9 mouse cellular contexts compared by ENCODE assay signal in genomic region chr12:100996378-100996898, GRCm38 (mm10). TPM values are rescaled to one million over a fixed set of nuclear protein-coding genes. Genes with fewer than 3 reads are reported as not detected.
A peak's percentile ranks its signal among the peaks of the same experiment; 100 is the strongest.
DNase-seq lines count a peak whose midpoint lies in the region; ATAC-seq and TF ChIP-seq lines count a peak whose summit lies in the region.
"Had no signal": no experiment of that assay in that cellular context is flagged by ENCODE, and none has a peak within 500 bp of the region (broad histone marks: within the 10 kb centered on the region; RNA-seq: fewer than 3 reads in every experiment).

No protein-coding gene starts in this region.

- H3K4me3 ChIP-seq in gastrocnemius, adult 2 months: no peak overlapping the region
- no peak overlapping the region for H3K4me3 ChIP-seq in hindbrain, embryonic 14.5 days (replicated peaks; ENCODE audit: low read length)
- no peak overlapping the region for H3K4me3 ChIP-seq in midbrain, embryonic 10.5 days
- H3K4me3 ChIP-seq: stomach, embryonic 15.5 days had no signal

- H3K4me2 ChIP-seq in hindbrain, embryonic 14.5 days (replicated peaks): no peak overlapping the region
- H3K4me2 ChIP-seq: stomach, embryonic 15.5 days had no signal

- no peaks in the 10 kb centered on the region for H3K9me3 ChIP-seq in hindbrain, embryonic 14.5 days (ENCODE audit: control insufficient read depth, low read length)
- no peaks in the 10 kb centered on the region for H3K9me3 ChIP-seq in midbrain, embryonic 10.5 days (replicated peaks)
- H3K9me3 ChIP-seq: stomach, embryonic 15.5 days had no signal

- WGBS in hindbrain, embryonic 14.5 days: 30% methylated on average over 5 of the region's 5 CpGs
- 9% methylated on average over 5 of the region's 5 CpGs for WGBS in midbrain, embryonic 10.5 days

- peaks cover 33% of the 10 kb centered on the region for H3K4me1 ChIP-seq in hindbrain, embryonic 14.5 days (replicated peaks; ENCODE audit: control insufficient read depth, insufficient read depth, low read length)
- peaks cover 84% of the 10 kb centered on the region for H3K4me1 ChIP-seq in midbrain, embryonic 10.5 days

- no peak for ATAC-seq in hindbrain, embryonic 14.5 days (ENCODE audit: low FRiP score)

- no peak for TF ChIP-seq CTCF in gastrocnemius, adult 2 months (IDR thresholded peaks at IDR 0.05)

- intact Hi-C loops in gastrocnemius, adult 2 months (cut with DNase I): no loop called here

- H3K36me3 ChIP-seq in hindbrain, embryonic 14.5 days (replicated peaks; ENCODE audit: control insufficient read depth, insufficient read depth): no peaks in the 10 kb centered on the region
- H3K36me3 ChIP-seq in midbrain, embryonic 10.5 days: peaks cover 13% of the 10 kb centered on the region; the same call in 1 of the 2 replicates
- H3K36me3 ChIP-seq: stomach, embryonic 15.5 days had no signal

- DNase-seq in gastrocnemius, adult 2 months: no peak
- no peak for DNase-seq in gastrocnemius, postnatal 25 days
- peak; percentile 99 for DNase-seq in R1 (ENCODE audit: low read depth, low spot score)
- DNase-seq in hindbrain, embryonic 14.5 days (ENCODE audit: low spot score): no peak
- peak; percentile 28 for DNase-seq in midbrain, embryonic 10.5 days (ENCODE audit: low spot score)
- no peak for DNase-seq in gastrocnemius, adult 8-10 months (ENCODE audit: low spot score in 2 of 2)
- DNase-seq in urinary bladder, postnatal 36 days (ENCODE audit: low spot score in 2 of 2): no peak
- DNase-seq in adrenal gland, postnatal 14 days: no peak

- peak overlapping the region; percentile 78 for H3K27ac ChIP-seq in gastrocnemius, adult 2 months
- 0 out of 2 replicates have a peak overlapping the region, but pooled peaks have one; percentile 10 for H3K27ac ChIP-seq in hindbrain, embryonic 14.5 days
- peak overlapping the region; percentile 64 for H3K27ac ChIP-seq in midbrain, embryonic 10.5 days (replicated peaks)
- H3K27ac ChIP-seq: stomach, embryonic 15.5 days had no signal

- H3K9ac ChIP-seq in hindbrain, embryonic 14.5 days: no peak overlapping the region
- H3K9ac ChIP-seq: stomach, embryonic 15.5 days had no signal

- H3K27me3 ChIP-seq in hindbrain, embryonic 14.5 days (ENCODE audit: control insufficient read depth, insufficient read depth, low read length): no peaks in the 10 kb centered on the region
- H3K27me3 ChIP-seq in midbrain, embryonic 10.5 days (ENCODE audit: low read depth, poor library complexity, severe bottlenecking): peaks cover 18% of the 10 kb centered on the region
- H3K27me3 ChIP-seq: stomach, embryonic 15.5 days had no signal

RNA-seq across cellular contexts. Expression of gene Ccdc88c, which starts 32.4 kb away (rescaled TPM):
- total RNA-seq in gastrocnemius, adult 2 months (2021): 10 to 100 TPM; 28.4 to 34.7 TPM
- 10 to 100 TPM; 25.1 to 32.3 TPM for total RNA-seq in gastrocnemius, postnatal 25 days (2021)
- 11.1 and 13.3 TPM in 2 replicates for polyA plus RNA-seq in hindbrain, embryonic 14.5 days (2014; fragmentation: Nextera tagmentation; extraction: Ambion mirVana)
- polyA plus RNA-seq in midbrain, embryonic 10.5 days (2016; fragmentation: Nextera tagmentation; extraction: Ambion mirVana): 14.8 and 15.8 TPM in 2 replicates
- 10 to 100 TPM; 32.5 to 47.7 (median 37.3) TPM for total RNA-seq in gastrocnemius, adult 8-10 months (2022)
- 7.9 and 17.4 TPM in 2 replicates for total RNA-seq in adrenal gland, postnatal 14 days (2021)

Comparison
In these comparisons a context has a peak if more than half of its experiments do, and no peak if none do; other contexts are left out.
1. DNase-seq: peak in R1 (single experiment) and midbrain, embryonic 10.5 days (single experiment); none in gastrocnemius, adult 2 months (single experiment), gastrocnemius, postnatal 25 days (single experiment), hindbrain, embryonic 14.5 days (single experiment), gastrocnemius, adult 8-10 months (0 of 2), urinary bladder, postnatal 36 days (0 of 2) and adrenal gland, postnatal 14 days (single experiment).
2. H3K27ac ChIP-seq: peak in every context shown above with its lines; median percentile 78 in gastrocnemius, adult 2 months; 64 in midbrain, embryonic 10.5 days; 10 in hindbrain, embryonic 14.5 days.